Mouse (Mus musculus): Measurements from ENCODE around the gene Atf6. TPM values are rescaled to one million over a fixed set of nuclear protein-coding genes. Genes with fewer than 3 reads are reported as not detected.
A peak's percentile ranks its signal among the peaks of the same experiment; 100 is the strongest.

Atf6 gene
- total RNA-seq, 2 experiments from 2014 or later, result 17.0 to 17.7 TPM

DNA sequence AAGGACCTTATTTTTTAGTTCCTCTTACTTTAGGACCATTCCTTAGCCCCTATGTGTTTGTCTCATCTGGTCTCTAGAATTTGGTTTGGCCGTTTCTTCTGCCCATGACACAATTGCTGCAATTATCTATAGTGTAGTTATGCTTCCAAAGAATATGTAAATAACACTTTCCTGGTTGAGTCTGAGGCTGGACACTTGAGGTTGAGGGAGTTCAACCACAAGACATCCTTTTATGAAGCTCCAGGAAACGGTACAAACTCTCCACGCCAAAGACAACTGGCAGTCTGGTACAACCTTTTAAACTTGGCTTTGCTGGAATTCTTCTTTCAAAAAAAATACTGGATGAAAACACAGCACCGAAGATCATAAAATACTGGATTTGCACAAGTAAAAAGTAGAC is 94.1 kb downstream of the Atf6 start:
- DNase-seq (ENCODE audit: low spot score), result no peak

DNA sequence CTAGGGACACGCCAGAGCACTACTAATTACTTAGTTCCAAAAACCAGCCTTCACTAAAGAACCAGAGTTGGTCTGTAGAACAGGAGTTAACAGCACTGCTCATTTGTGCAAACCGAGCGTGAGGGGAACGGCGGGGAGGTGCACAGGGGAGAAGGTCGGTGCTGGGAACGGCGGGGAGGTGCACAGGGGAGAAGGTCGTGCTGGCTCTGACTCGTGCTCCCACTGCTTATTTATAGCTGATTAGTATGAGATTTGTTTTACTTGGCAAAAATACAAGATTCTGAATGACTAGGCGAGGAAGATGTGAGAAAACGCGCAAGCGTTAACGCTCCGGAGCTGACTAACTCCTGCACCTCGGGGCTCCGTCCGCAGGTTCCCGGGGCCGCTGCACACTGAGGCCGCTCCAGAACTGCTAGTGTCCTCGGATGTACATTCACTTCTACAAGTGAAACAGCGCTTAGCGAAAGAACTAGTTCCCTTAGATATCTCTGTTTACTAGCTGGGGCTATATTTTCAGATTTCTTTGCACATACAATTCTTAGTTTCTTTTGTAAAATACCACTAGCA is 96.1 kb downstream of the Atf6 start:
- DNase-seq (ENCODE audit: low spot score), result no peak

- no peak for DNase-seq (ENCODE audit: low spot score)
These were observed 96.9 kb downstream of the Atf6 start for GRCm38 (mm10) chr1:170770691-170771090.

DNA sequence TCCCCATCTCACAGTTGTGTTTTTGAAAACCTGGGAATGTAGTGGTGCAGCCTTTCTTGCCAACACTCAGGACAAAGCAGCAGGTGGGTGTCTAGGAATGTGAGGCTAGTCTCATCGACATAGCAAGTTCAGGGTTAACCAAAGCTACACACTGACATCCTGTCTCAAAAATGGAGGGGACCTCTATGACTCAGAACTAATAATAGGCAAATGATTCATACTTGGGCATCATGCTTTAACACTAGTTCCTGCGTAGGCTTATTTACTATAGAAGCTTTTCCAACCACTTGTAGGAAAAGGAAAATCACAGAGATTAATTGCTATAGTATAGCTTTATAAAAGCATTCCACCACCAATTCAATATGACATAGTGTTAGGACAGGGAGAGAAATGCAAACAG is 100.6 kb downstream of the Atf6 start:
- peak; percentile 7 for DNase-seq (ENCODE audit: low spot score)

DNA sequence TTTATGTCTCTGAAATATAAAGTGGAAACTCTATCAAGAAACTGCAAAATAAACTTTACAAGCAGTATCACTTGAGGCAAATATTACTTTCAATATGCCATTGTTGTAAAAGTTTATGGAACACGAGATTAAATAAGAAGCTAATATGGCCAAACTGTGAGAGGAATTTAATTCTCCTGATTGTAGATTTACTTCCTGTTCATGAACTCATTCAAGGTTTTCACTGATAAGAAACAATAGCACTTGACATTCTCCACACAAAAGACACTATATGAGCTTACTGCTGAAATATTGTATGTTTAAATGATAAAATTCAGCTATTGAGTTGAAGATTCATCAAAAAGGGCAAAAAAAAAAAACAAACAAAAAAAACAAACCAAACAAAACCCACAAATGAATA is 102.8 kb downstream of the Atf6 start:
- no peak for DNase-seq (ENCODE audit: low spot score)

GRCm38 (mm10) chr1:170761634-170762033 is 105.9 kb downstream of the Atf6 start:
- no peak for DNase-seq (ENCODE audit: low spot score)

GRCm38 (mm10) chr1:170753597-170753996 is 114.0 kb downstream of the Atf6 start:
- no peak for DNase-seq (ENCODE audit: low spot score)

DNA sequence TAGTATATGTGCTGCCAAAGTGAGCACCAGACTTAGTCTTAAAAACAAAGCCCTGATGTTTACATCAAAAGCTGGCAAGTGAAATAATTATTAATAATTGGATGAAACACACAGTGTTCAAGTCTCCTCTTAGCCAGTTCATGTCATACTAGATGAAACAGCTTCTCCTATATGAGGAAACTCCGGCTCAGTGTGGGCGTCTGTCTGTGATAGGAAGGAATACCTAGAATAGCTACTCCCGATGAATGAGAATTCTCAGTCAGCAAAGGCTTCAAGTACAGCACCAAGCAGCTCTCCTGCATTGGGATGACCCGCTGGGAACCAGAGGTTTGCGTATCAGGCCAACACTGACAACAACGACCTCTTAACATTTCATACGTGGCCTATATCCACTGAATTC is 115.8 kb downstream of the Atf6 start:
- no peak for DNase-seq (ENCODE audit: low spot score)

GRCm38 (mm10) chr1:170746523-170746922 is 121.0 kb downstream of the Atf6 start:
- no peak for DNase-seq (ENCODE audit: low spot score)

DNA sequence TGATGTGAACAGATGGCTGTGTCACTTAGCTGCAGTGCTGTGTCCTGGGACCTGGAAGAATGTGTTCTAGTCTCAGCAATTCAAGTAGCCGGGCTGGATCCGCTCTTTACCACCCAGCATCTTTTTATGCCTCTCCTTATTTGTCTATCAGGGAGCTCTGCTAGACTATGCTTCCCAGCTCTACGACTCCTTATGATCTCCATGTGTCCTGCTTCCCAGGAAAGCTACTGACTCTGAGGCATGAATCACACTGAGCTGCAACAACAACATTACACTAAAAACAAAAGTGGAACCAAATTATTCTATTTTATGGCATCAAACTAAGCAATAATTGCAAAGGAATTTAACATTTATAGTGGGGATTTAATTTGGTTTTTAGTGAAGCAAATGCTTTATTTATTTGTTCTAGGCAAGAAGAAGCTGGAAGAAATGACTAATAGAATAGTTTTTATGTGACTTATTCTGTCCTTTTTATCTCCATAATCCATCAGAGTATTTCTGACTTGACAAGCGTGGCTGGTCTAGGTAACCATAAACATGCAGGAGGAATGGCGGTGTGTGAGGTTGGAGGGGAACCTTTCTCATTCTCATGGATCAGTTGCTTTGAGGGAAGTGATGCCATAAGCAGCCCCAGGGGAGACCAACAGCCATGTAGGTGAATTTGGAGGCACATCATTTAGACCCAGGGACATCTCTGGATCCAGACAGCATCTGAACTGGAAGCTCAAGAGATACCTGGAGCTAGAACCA is 125.9 kb downstream of the Atf6 start:
- no peak for DNase-seq (ENCODE audit: low spot score)

- no peak for DNase-seq (ENCODE audit: low spot score)
These were observed 132.7 kb downstream of the Atf6 start for GRCm38 (mm10) chr1:170734866-170735265.

DNA sequence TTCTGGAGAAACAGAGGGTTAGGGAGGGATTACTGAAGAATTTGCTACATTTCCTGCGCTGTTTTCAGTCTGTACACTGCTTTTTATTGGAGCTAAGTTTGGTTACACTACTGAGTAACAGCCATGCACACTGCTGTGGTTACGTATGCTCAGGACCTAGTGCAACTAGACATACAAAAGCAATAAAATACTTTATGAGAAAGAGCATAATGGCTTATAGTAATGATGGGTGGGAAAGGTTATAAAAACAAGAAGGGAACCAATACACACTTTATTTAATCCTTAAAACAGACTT is 135.0 kb downstream of the Atf6 start:
- DNase-seq (ENCODE audit: low spot score), result no peak

GRCm38 (mm10) chr1:170731865-170732595 is 135.5 kb downstream of the Atf6 start:
- no peak for DNase-seq (ENCODE audit: low spot score)

DNA sequence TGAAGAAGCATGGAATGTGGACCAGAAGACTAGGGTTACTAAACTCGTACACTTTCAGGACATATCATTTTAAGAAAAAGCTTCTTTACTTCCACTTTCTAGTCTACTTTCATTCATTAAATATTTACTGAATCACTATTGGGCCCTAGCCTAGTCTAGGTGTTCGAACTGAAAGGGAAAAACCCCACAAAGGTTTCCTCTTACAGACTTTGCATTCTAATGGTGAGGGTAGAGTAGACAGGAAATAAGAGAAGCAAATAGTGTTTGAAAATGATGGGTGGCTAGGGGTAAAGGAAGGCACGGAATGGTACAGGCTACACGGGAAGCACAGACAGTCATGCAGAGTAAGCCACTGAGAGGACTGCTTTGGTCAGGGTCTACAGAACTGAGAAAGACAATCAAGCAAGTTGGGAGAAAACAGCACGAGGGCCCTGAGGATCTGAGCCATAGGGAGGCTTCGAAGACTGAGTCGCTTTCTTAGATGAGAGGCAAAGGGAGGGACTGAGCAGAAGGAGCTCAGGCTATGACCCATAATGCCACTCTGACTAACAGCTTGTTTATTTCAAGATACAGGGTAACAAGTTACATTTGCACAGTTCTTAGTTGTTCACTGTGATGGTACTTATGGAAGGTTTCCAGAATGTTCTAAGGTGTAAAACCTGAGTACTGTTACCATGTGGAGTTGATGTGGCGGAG is 138.2 kb downstream of the Atf6 start:
- no peak for DNase-seq (ENCODE audit: low spot score)

DNA sequence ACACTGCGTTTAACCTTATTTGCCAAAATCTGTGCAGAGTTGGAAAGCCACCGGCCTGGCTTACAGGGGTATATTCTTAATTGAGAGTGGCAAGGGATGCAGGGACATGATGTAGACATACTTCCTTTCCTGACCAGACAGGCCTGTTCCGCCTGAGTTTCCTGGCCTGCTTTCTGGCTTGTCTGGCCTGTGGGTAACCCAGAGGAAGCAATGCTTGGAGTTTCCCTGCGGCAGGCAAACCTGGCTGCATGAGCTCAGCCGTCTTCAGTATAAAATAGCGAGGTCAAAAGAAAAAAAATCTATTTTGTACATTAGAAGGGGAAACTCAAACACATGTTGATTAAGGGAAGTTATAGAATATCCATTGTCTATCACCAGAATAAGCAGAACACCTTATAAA is 139.0 kb downstream of the Atf6 start:
- no peak for DNase-seq (ENCODE audit: low spot score)

DNA sequence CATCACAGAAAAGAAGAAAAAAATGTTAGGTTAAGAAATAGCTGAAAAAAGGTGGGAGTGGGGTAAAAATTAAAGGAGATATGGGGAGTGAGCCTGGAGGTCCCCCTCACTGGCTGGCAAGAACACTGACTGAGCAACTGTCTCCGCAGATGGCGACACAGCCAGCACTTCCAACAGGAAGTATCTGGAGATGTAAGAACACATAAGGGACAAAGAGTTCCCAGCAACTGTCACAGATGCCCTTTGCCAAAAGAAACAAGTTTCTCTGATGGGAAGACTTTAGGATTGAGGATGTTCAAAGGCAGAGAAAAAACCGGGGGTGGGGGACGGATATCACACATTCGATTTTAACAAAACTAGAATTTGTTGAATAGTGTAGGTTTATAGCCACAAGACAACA is 146.0 kb downstream of the Atf6 start:
- peak; percentile 27 for DNase-seq (ENCODE audit: low spot score)

DNA sequence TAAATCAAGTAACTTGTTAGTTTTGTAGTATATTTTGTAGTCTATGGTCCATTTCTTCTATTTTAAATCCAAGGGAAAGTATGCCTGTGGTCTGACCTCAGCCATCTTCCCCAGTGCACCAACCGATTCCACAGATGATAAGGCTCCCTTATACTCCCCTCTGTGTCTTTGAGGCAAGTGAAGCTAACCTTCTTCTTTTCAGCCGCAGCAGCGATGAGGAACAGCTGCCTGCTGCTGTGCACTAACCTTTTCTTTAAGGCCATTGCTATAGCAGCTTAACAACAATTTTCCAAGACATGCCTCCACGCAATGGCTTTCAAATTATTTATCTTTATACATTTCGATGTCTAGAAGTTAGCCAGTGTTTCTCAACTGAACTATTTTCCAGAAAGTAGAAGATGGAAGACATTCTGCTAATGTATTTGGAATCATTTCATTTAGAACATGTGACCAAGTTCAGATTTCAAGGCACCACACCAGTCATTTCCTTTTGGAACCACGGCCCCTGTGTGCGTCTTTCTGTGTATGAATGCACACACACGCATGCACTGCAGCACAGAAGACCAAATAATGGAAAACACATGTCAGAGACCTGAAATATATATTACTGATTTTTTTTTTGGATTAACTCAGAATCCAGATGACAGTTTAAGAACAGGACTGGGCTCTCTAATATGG is 149.3 kb downstream of the Atf6 start:
- no peak for DNase-seq (ENCODE audit: low spot score)

DNA sequence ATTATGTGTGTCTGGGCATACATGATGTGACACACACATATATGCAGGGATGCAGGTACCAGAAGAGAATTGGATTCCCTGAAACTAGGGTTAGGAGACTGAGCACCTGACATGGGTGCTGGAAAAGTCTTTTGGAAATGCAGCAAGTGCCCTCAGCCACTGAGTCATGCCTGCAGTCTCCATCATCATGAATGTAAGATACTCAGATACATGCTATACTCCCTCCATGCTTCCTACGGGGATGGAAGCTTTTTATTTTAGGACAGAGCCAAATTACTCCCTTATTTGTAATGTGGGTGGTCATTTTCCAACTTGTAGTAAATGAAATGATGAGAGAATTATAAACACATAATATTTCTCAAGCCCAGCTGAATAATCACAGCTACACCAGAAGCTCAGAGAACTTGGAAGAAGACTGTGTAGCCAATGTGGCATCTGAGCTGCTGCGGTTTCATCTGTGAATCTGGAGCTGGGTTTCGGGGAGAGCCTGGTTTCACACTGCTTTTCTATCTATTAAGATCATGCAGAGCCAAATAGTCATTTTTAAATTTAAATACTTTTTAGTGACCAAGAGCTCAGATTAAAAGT is 150.2 kb downstream of the Atf6 start:
- no peak for DNase-seq (ENCODE audit: low spot score)

- DNase-seq (ENCODE audit: low spot score), result no peak
These were observed 155.8 kb downstream of the Atf6 start for GRCm38 (mm10) chr1:170711731-170712130.

DNA sequence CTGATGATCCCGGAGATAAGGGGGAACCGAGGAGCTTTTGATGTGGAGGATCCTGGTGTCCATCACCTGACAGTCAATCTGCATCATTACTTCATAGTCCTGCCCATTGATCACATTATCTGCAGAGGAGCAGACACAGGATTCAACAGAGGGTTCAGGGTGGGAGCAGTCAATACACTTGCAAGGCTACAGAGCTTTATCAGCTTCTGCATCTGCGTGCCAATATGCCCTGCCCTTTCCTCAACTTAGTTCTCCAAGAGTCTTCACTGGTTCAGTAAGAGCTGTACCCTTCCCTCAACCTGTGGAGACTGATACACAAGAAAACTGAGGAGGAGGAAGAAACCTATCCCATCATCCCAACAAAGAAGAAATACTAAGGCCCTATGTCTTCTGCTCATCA is 157.6 kb downstream of the Atf6 start:
- no peak for DNase-seq (ENCODE audit: low spot score)

GRCm38 (mm10) chr1:170709481-170709880 is 158.1 kb downstream of the Atf6 start:
- no peak for DNase-seq (ENCODE audit: low spot score)
